Mouse (Mus musculus) myocyte (in vitro differentiated cells): ENCODE measurements around the gene Olfr172. TPM values are rescaled to one million over a fixed set of nuclear protein-coding genes. Genes with fewer than 3 reads are reported as not detected.

Source experiments
- H3K27me3 ChIP-seq: one replicate; pipeline ENCODE4 v1.6.1; 2011; ENCODE audit not compliant: control insufficient read depth, insufficient read depth, insufficient read length
- H3K36me3 ChIP-seq: one replicate; pipeline ENCODE4 v1.6.1; 2011; ENCODE audit not compliant: control insufficient read depth, insufficient read depth
- H3K4me2 ChIP-seq: one replicate; pipeline ENCODE4 v1.6.1; 2011; ENCODE audit warnings: low read depth, control low read depth
- H3K4me3 ChIP-seq: one replicate; pipeline ENCODE4 v1.5.1; 2011; ENCODE audit warnings: mild to moderate bottlenecking, control low read depth, moderate library complexity
- H3K79me2 ChIP-seq: one replicate; pipeline ENCODE4 v1.6.1; 2011; ENCODE audit not compliant: control insufficient read depth, insufficient read depth
- H3ac ChIP-seq: one replicate; pipeline ENCODE4 v1.6.1; 2011; ENCODE audit not compliant: control insufficient read depth, insufficient read length
- CEBPB ChIP-seq: IDR thresholded peaks from 2 replicates; pipeline ENCODE4 v1.6.1; 2011; ENCODE audit warnings: mild to moderate bottlenecking, moderate library complexity; ENCODE audit not compliant: poor library complexity, insufficient read depth, severe bottlenecking
- E2F4 ChIP-seq: IDR thresholded peaks from one replicate; pipeline ENCODE4 v1.6.1; 2011; ENCODE audit warnings: mild to moderate bottlenecking, control low read depth, moderate library complexity; ENCODE audit not compliant: insufficient read depth
- MAX ChIP-seq: IDR thresholded peaks from one replicate; pipeline ENCODE4 v1.6.1; 2011; ENCODE audit warnings: low read depth, mild to moderate bottlenecking, control low read depth
- MYOD1 ChIP-seq, 3 experiments: IDR thresholded peaks; one replicate each; pipeline ENCODE4 v1.6.1; 2011; ENCODE audit warnings: control low read depth in 2 of 3, low read depth in 2 of 3, mild to moderate bottlenecking in 2 of 3, moderate library complexity in 1 of 3; ENCODE audit not compliant: insufficient read length in 2 of 3, control insufficient read depth in 1 of 3
- MYOG ChIP-seq, 3 experiments: IDR thresholded peaks; one replicate each; pipeline ENCODE4 v1.6.1; 2011; ENCODE audit warnings: control low read depth in 2 of 3, low read depth in 2 of 3, mild to moderate bottlenecking in 2 of 3; ENCODE audit not compliant: insufficient read length in 2 of 3, control insufficient read depth in 1 of 3, insufficient read depth in 1 of 3
- POLR2A ChIP-seq: IDR thresholded peaks from one replicate; pipeline ENCODE4 v1.6.1; 2011; ENCODE audit warnings: low read depth, mild to moderate bottlenecking, control low read depth, moderate library complexity; ENCODE audit not compliant: insufficient read length
- POLR2AphosphoS2 ChIP-seq: IDR thresholded peaks from one replicate; pipeline ENCODE4 v1.6.1; 2011; ENCODE audit warnings: low read depth, control low read depth; ENCODE audit not compliant: insufficient read length
- REST ChIP-seq: IDR thresholded peaks from one replicate; pipeline ENCODE4 v1.6.1; 2011; ENCODE audit warnings: mild to moderate bottlenecking, control low read depth, moderate library complexity; ENCODE audit not compliant: insufficient read depth, insufficient read length
- SRF ChIP-seq: IDR thresholded peaks from one replicate; pipeline ENCODE4 v1.6.1; 2011; ENCODE audit warnings: low read depth; ENCODE audit not compliant: control insufficient read depth, insufficient read length
- TCF12 ChIP-seq: IDR thresholded peaks from one replicate; pipeline ENCODE4 v1.6.1; 2011; ENCODE audit warnings: mild to moderate bottlenecking, control low read depth; ENCODE audit not compliant: poor library complexity, insufficient read depth, severe bottlenecking
- TCF3 ChIP-seq: IDR thresholded peaks from one replicate; pipeline ENCODE4 v1.6.1; 2011; ENCODE audit warnings: low read depth, control low read depth; ENCODE audit not compliant: insufficient read length
- USF1 ChIP-seq: IDR thresholded peaks from one replicate; pipeline ENCODE4 v1.6.1; 2011; ENCODE audit warnings: low read depth, mild to moderate bottlenecking, control low read depth, moderate library complexity
- polyA plus RNA-seq: library from polyadenylated mRNA; unstranded; fragments of >200 nt; fragmentation: generic; extraction: Trizol; gene quantifications from one replicate; pipeline ENCODE4 v1.2.1, GENCODE M21; 2012; ENCODE audit warnings: missing spikeins

Olfr172 gene
- polyA plus RNA-seq: not detected

DNA sequence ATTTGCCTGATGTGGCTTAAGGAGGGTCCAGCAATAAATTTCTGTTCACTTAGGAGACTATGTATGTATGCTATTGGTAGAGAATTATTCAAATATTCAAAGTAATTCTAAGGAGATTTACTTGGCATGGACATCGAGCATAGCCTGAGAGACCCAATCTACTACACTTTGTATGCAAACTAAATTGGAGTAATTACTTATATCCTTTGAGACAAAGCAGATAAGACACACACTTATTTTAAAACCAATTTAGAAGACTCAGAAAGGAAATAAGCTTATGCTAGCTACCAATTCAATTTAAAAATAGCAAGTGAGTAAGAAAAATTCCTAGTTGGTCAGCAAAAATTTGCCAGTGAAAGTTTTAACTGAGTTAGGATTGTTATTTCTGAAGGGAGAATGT is at the start of gene Olfr172:
Gene Olfr172, minus strand, starts transcription at position 101 of the 400 bp plus-strand sequence.
- Histone ChIP-seq H3K4me2 (no peak within 1 kb of the TSS), H3K27me3 (no peaks in the 10 kb centered on the region), H3K4me3 (no peak within 1 kb of the TSS), H3K79me2 (no peaks in the 10 kb centered on the region), H3ac (no peak within 1 kb of the TSS), H3K36me3 (no peaks in the 10 kb centered on the region)
- TF ChIP-seq MYOG (IDR thresholded peaks at IDR 0.05; ENCODE audit: control insufficient read depth in 1 of 3, insufficient read depth in 1 of 3, insufficient read length in 2 of 3, low read depth in 2 of 3): no peak
- TF ChIP-seq SRF: no peak
- TF ChIP-seq CEBPB: no peak
- TF ChIP-seq POLR2A: no peak
- TF ChIP-seq REST: no peak
- no peak for TF ChIP-seq TCF12
- TF ChIP-seq MYOD1 (IDR thresholded peaks at IDR 0.05; ENCODE audit: control insufficient read depth in 1 of 3, insufficient read length in 2 of 3, low read depth in 2 of 3): no peak
- TF ChIP-seq TCF3: no peak
- TF ChIP-seq E2F4: no peak
- no peak for TF ChIP-seq POLR2AphosphoS2
- TF ChIP-seq MAX: no peak

DNA sequence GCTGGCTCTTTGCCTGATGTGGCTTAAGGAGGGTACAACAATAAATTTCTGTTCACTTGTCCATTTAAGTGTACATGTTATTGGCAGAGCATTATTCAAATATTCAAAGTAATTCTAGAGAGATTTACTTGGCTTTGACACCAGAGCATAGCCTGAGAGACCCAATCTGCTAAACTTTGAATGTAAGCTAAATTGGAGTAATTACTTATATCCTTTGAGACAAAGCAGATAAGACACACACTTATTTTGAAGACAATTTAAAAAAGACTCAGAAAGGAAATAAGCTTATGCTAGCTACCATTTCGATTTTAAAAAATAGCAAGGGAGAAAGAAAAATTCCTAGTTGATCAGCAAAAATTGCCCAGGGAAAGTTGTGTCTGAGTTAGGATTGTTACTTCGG is 37.2 kb upstream of the Olfr172 start, which contains the start of gene Olfr173:
Gene Olfr173, minus strand, starts transcription at position 101 of the 400 bp plus-strand sequence.
- Histone ChIP-seq H3K79me2 (no peaks in the 10 kb centered on the region), H3K27me3 (no peaks in the 10 kb centered on the region), H3K4me2 (no peak within 1 kb of the TSS), H3K4me3 (no peak within 1 kb of the TSS), H3ac (no peak within 1 kb of the TSS), H3K36me3 (no peaks in the 10 kb centered on the region)
- TF ChIP-seq CEBPB (no peak), TCF3 (no peak), REST (no peak), USF1 (no peak), MYOD1 (IDR thresholded peaks at IDR 0.05; ENCODE audit: control insufficient read depth in 1 of 3, insufficient read length in 2 of 3, low read depth in 2 of 3) (no peak), MYOG (IDR thresholded peaks at IDR 0.05; ENCODE audit: control insufficient read depth in 1 of 3, insufficient read depth in 1 of 3, insufficient read length in 2 of 3, low read depth in 2 of 3) (no peak), POLR2A (no peak), MAX (no peak), E2F4 (no peak), TCF12 (no peak), SRF (no peak)

DNA sequence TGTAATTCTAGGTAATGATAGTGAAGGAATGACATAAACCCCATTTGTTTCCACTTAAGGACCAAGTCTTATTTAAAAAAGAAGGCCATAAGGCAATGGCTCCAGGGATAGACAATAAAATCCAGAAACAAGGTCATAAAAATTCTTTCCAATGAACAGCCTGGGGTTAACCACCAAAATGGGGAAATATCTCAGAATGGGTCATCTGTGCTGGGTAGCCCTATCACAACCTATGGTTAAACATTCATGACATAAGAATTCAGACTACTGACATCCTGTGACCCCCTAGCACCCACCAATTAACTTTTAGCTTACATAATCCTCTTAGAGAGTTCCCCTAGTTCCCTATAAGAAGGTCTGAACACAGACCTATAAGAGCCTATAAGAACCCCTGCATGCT is 6.8 kb downstream of the Olfr172 start:
- no peaks in the 10 kb centered on the region for H3K36me3 ChIP-seq
- no peak overlapping the region for H3K4me3 ChIP-seq
- TF ChIP-seq REST (no peak), POLR2A (no peak), MAX (no peak), SRF (no peak), MYOG (IDR thresholded peaks at IDR 0.05; ENCODE audit: control insufficient read depth in 1 of 3, insufficient read depth in 1 of 3, insufficient read length in 2 of 3, low read depth in 2 of 3) (no peak), E2F4 (no peak), TCF3 (no peak), CEBPB (no peak), TCF12 (no peak), POLR2AphosphoS2 (no peak), MYOD1 (IDR thresholded peaks at IDR 0.05; ENCODE audit: control insufficient read depth in 1 of 3, insufficient read length in 2 of 3, low read depth in 2 of 3) (no peak), USF1 (no peak)
- H3K27me3 ChIP-seq: no peaks in the 10 kb centered on the region
- no peak overlapping the region for H3ac ChIP-seq
- no peak overlapping the region for H3K4me2 ChIP-seq
- H3K79me2 ChIP-seq: no peaks in the 10 kb centered on the region

DNA sequence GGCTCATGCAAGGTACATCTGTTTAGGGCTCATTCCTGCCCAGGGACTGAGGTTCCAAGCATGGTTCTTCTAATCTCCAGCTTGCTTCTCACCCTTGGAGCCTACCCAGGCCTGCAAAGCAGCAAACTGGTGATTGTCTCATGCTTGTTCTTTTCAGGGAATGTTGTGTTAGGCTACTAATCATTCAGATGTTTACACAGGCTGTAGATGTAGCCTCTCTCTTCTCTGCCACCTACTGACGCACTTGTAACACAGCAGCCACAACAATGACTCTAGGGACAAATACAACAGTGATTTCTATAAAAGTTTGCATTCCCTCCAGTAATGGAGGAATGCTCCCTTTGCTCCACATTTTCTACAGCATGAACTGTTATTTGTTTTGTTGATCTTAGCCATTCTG is 11.7 kb downstream of the Olfr172 start:
- H3K4me2 ChIP-seq: no peak overlapping the region
- no peaks in the 10 kb centered on the region for H3K27me3 ChIP-seq
- TF ChIP-seq E2F4 (no peak), CEBPB (no peak), SRF (no peak), MAX (no peak), REST (no peak), MYOD1 (IDR thresholded peaks at IDR 0.05; ENCODE audit: control insufficient read depth in 1 of 3, insufficient read length in 2 of 3, low read depth in 2 of 3) (no peak)
- no peaks in the 10 kb centered on the region for H3K79me2 ChIP-seq
- H3K36me3 ChIP-seq: no peaks in the 10 kb centered on the region
- H3ac ChIP-seq: no peak overlapping the region
- no peak overlapping the region for H3K4me3 ChIP-seq

DNA sequence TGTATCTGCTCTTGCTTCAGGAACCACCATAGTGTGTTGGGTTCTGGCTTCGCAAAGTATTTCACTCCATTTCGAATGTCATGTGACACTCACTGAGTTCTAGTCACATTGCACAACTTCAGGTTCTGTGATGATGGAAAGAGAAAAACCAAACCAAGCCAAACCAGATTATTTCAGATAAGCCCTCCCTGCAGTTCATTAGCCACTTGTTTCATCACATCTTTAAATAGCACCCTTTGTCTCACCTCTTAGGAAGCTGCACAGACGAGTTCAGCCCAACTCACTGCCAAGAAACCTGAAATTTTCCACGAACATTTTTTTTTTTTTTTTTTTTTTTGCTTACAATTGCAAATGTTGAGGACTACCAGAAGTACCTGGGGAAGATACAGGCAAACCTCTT is 16.3 kb downstream of the Olfr172 start:
- Histone ChIP-seq H3K4me2 (no peak overlapping the region), H3ac (no peak overlapping the region), H3K36me3 (no peaks in the 10 kb centered on the region), H3K27me3 (no peaks in the 10 kb centered on the region), H3K79me2 (no peaks in the 10 kb centered on the region), H3K4me3 (no peak overlapping the region)
- no peak for TF ChIP-seq E2F4
